Mouse (Mus musculus) yolk sac, embryonic 10.5 days (tissue): ENCODE data around the gene Rassf1.
"Not testable (repeated sequence)": the region's sequence is repeated elsewhere in the genome, so short reads cannot be mapped to it uniquely, and the experiment has no call there.

Source experiments
- DNase-seq: peaks from one replicate; pipeline ENCODE4 v3.0.0-alpha.2; 2017; ENCODE audit warnings: low spot score

Rassf1 gene

DNA sequence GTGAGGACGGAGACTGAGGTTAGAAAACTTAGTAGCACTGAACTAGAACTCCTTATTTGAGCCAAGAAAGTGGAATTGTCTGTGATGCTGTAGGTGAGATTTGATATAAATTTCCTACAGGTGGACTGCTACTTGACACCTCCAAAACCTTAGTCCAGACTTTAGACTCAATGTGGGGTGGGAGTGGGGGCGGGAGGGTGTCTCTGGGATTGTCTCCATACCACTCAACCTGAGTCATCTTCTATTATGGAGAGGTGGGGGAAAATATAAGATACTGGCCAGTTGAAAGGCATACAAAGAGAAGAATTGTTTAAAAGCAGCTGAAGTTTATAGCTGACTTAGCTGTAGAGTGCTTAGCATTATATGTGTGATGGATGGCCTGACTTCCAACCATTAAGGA, 4.3 kb downstream of the Rassf1 start:
- DNase-seq, result no peak

GRCm38 (mm10) chr9:107556346-107556745, 5.0 kb downstream of the Rassf1 start:
- no peak for DNase-seq

DNA sequence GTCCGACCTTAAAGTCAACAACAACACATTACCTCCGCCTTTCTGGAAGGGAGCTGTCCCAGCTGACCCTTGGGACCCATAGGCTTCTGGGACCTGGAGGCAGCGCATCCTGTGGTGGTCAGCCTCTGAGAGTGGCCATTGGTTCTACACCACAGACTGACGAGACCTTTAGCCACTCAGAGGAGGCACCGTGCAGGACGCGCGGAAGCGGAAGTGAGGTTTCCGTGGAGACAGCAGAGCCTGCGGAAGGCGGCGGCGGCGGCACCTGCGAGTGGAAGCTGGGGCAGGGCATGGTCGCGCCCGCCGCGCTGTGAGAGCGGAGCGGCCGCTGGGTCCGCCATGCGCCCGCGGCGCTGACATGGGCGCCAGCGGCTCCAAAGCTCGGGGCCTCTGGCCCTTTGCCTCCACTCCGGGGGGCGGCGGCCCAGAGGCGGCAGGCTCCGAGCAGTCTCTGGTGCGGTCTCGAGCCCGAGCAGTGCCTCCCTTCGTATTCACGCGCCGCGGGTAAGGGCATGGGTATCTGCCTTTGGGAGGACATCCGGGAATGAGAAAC, 11.8 kb downstream of the Rassf1 start, which contains the start of gene Tusc2:
Gene Tusc2 (plus strand): TSS at position 227 of the 553 bp plus-strand sequence.
- DNase-seq, result peak; percentile 95

DNA sequence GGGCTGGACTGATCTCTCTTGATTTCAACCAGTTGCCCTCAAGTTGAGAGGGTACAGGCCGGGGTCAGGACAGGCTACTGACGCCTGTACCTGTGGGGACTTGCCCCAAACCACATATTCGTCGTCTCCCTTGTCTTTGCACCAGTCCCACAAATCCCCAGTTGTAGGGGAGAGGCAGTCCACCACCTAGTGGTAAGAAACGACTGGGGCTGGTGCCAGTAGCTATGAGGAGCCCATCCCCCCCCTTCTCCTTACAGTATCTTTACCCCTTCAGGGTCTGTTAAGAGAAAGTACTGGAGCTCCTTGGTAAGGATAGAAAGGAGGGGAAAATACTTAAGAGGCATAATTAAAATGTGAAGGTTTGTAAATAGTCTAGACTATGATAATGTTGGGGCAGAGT, 14.2 kb downstream of the Rassf1 start:
- not testable (repeated sequence) for DNase-seq

- DNase-seq, result peak; percentile 82
These were observed 14.8 kb downstream of the Rassf1 start for GRCm38 (mm10) chr9:107566041-107566709.

DNA sequence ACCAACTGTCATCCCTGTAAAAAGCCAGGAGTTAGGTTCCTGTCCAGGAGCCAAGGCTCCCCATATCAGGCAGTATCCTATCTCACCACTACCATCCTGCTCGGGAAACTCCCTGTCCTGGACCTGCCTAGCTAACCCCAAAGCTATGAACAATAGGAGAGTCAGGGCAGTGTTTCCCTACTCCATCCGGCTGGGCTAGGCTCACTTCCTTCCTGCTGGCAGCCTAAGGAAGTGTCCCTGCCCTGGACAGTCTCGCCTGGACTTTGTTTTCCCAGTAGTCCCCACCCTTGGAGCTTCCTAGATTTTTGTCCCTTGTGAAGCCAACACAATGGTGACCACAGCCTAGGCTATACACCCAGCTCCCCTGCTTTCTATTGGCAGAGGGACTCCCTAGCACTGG, 15.5 kb downstream of the Rassf1 start:
- DNase-seq, result peak; percentile 50

DNA sequence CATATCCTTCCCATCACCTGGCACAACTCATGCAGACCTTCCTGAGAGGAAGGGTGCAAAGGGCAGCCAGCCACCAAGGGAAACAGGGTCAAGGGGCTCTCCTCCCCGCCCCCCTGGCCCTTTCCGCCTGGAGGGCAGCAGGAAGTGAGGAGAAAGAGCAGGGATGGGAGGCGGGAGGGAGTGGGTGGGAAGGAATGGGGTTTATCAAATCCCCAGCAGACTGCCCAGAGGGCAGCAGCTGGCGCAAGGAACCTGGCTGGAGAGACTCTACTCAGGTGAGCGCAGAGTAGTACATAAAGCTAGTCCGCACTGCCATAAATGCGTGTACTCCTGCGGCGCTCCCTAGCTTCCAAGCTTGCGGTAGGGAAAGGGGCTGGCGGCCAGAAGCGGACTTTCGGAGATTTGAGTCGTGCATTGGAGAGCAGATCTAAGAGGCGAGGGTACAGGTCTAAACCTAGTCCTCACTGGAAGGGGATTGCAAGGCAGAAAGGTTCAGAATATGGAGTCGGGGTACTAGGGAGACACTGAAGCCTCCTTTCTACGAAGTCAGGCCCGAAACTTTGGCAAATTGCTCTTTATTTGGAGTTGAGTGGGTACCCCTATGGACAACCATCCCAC, 16.5 kb downstream of the Rassf1 start, which contains the start of gene Hyal2:
Gene Hyal2 (plus strand): TSS at position 244 of the 618 bp plus-strand sequence.
- peak; percentile 80 for DNase-seq

GRCm38 (mm10) chr9:107568331-107569261, 17.2 kb downstream of the Rassf1 start:
- DNase-seq, result peak; percentile 92

DNA sequence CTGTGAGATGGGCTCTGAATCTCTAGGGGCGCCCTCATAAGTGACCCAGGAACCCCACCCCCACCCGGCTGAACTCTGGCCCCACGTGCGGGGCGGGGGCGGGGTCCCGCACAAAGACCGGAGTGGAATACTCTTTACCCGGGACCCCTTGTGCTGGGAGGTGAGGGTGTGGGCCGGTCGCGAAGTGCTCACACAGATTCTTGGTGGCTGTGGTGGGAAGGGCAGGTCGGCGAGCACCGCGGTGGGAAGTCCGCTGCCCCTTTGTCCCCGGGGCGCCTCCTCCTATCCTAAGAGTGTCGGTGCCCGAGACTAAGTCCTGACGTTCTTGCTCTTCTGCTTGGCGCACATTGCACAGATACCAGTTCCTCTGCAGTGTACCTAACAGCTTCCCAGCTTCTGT, 17.9 kb downstream of the Rassf1 start:
- no peak for DNase-seq

DNA sequence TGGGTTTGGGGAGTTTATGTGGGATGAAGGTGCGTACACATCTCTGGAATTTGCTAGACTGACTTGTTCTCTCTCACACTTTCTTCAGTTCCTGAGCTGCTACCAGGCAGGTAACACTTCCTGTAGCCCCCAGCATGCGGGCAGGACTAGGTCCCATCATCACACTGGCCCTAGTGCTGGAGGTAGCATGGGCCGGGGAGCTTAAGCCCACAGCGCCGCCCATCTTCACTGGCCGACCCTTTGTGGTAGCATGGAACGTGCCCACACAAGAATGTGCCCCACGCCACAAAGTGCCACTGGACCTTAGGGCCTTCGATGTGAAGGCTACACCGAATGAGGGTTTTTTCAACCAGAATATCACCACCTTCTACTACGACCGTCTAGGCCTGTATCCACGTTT, 18.7 kb downstream of the Rassf1 start:
- DNase-seq, result no peak

GRCm38 (mm10) chr9:107570845-107571244, 19.5 kb downstream of the Rassf1 start:
- no peak for DNase-seq

DNA sequence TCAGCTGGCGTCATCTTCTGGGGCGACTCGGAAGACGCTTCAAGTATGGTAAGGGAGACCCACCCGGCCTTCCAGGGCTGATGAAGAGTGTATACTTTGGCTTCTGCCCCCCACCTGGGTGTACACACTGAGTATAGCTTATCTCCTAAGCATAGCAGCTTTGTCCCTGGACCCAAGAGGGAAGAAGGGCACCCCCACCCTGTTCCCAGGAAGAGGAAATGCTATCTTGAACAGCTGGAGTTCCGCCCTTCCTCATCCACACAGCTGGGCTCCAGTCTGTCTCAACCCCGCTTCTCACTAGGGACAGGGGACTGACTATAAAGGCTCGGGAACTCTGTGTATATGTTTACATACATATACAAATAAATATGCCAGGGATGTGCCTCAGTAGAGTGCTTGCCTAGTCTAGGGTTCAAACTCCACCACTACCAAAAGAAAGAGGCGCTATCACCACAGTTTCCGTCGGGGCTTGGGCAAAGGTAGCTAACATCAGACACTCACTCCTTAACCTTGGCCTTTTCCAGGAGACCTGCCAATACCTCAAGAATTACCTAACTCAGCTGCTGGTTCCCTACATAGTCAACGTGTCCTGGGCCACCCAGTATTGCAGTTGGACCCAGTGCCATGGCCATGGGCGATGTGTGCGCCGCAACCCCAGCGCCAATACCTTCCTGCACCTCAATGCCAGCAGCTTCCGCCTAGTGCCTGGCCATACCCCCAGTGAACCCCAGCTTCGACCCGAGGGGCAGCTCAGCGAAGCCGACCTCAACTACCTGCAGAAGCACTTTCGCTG, 20.4 kb downstream of the Rassf1 start:
- DNase-seq, result no peak

DNA sequence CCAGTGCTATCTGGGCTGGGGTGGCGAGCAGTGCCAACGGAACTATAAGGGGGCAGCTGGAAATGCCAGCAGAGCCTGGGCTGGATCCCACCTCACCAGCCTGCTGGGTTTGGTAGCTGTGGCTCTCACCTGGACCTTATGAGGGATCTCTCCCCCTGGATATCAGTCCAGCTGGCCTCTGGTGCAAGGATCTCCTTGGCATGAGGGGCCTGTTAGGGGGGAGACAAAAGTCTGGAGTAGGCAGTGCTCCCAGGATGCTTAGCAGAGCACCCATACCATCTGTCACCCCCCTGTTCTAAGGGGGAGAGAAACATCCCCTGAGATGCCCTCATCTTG, 20.9 kb downstream of the Rassf1 start:
- no peak for DNase-seq

DNA sequence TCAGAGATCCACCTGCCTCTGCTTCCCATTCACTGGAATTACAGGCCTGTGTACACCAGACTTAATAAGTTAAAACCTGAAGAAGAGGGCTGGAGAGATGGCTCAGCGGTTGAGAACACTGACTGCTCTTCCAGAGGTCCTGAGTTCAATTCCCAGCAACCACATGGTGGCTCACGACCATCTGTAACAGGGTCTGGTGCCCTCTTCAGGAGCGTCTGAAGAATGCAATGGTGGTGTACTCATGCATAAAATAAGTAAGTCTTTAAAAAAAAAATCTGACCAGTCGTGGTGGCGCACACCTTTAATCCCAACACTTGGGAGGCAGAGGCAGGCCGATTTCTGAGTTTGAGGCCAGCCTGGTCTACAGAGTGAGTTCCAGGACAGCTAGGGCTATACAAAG, 22.4 kb downstream of the Rassf1 start:
- not testable (repeated sequence) for DNase-seq

- DNase-seq, result peak; percentile 78
These were observed 24.4 kb downstream of the Rassf1 start for GRCm38 (mm10) chr9:107575579-107576356.

DNA sequence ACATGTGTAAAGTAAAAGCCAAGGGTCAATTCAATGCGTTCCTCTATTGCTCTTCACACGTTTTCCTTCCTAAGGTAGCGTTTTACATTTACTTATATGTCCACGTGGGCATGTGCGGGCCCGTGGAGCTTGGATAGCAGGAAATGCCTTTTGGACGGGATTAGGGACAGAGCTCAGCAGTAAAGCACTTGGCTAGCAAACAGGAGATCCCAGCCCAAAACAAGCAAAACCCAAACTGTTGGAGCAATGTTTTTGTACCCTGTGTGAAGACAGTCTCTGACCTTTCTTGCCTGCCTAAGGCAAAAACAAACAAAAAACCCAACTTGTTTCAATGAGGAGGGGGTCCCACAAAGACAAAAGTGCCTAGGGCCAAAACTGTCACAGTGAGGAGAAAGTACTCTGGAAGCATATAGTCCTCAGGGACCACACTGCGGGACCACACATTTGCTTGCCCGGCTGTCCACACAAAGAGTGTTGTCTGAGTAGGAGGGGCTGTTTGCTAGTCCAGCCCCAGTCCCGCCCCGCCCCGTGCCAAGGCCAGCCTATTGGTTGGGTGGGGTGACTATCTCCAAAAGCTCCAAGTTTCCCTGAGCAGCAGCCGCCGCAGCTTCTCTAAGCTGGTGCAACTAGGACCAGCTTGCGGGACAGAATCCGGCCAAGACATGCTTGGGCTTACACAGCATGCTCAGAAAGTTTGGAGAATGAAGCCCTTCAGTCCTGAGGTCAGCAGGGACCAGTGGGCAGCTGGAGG, 25.2 kb downstream of the Rassf1 start, which contains the start of gene Hyal1:
Gene Hyal1 (plus strand): TSS at position 571 of the 751 bp plus-strand sequence.
- DNase-seq, result peak; percentile 89

DNA sequence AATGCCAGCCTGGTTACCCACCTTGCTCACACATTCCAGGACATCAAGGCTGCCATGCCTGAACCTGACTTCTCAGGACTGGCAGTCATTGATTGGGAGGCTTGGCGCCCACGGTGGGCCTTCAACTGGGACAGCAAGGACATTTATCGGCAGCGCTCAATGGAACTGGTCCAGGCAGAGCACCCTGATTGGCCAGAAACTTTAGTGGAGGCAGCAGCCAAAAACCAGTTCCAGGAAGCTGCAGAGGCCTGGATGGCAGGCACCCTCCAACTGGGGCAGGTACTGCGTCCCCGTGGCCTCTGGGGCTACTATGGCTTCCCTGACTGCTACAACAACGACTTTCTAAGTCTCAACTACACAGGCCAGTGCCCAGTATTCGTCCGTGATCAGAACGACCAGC, 26.5 kb downstream of the Rassf1 start:
- no peak for DNase-seq

- DNase-seq, result no peak
These were observed 27.2 kb downstream of the Rassf1 start, which contains the start of gene Naa80 for GRCm38 (mm10) chr9:107578587-107578986. Naa80 (plus strand) TSS chr9:107578887.

GRCm38 (mm10) chr9:107579023-107579900, 27.9 kb downstream of the Rassf1 start:
- no peak for DNase-seq
